Mouse (Mus musculus): ENCODE data around the gene Cntnap5c.

Gene Cntnap5c

GRCm38 (mm10) chr17:58003322-58003721 lies 234.0 kb downstream of the Cntnap5c start:
- DNase-seq (ENCODE audit: low spot score in 2 of 2) = no peak

- DNase-seq (ENCODE audit: low spot score in 2 of 2) = no peak
Observed at GRCm38 (mm10) chr17:58004491-58004890, 235.1 kb downstream of the Cntnap5c start.

- peak in 1 of 2 experiments; percentile 17 for DNase-seq (ENCODE audit: low spot score in 2 of 2)
Observed at GRCm38 (mm10) chr17:58041178-58041577, 271.8 kb downstream of the Cntnap5c start.

GRCm38 (mm10) chr17:58045149-58045548 lies 275.8 kb downstream of the Cntnap5c start:
- no peak for DNase-seq (ENCODE audit: low spot score in 2 of 2)

GRCm38 (mm10) chr17:58069912-58070311 lies 300.5 kb downstream of the Cntnap5c start:
- no peak for DNase-seq (ENCODE audit: low spot score in 2 of 2)

- DNase-seq (ENCODE audit: low spot score in 2 of 2) = no peak
Observed at GRCm38 (mm10) chr17:58082676-58083075, 313.3 kb downstream of the Cntnap5c start.

- no peak for DNase-seq (ENCODE audit: low spot score in 2 of 2)
Observed at GRCm38 (mm10) chr17:58104505-58104904, 335.1 kb downstream of the Cntnap5c start.

- no peak for DNase-seq (ENCODE audit: low spot score in 2 of 2)
Observed at GRCm38 (mm10) chr17:58107901-58108300, 338.5 kb downstream of the Cntnap5c start.

GRCm38 (mm10) chr17:58108335-58108734 lies 339.0 kb downstream of the Cntnap5c start:
- DNase-seq (ENCODE audit: low spot score in 2 of 2) = no peak

- DNase-seq (ENCODE audit: low spot score in 2 of 2) = no peak
Observed at GRCm38 (mm10) chr17:58187171-58187570, 417.8 kb downstream of the Cntnap5c start.

GRCm38 (mm10) chr17:58201148-58201547 lies 431.8 kb downstream of the Cntnap5c start:
- DNase-seq (ENCODE audit: low spot score in 2 of 2) = no peak

GRCm38 (mm10) chr17:58268058-58268457 lies 498.7 kb downstream of the Cntnap5c start:
- no peak for DNase-seq (ENCODE audit: low spot score in 2 of 2)

- DNase-seq (ENCODE audit: low spot score in 2 of 2) = no peak
Observed at GRCm38 (mm10) chr17:58351310-58351709, 581.9 kb downstream of the Cntnap5c start.

GRCm38 (mm10) chr17:58356224-58356623 lies 586.9 kb downstream of the Cntnap5c start:
- no peak for DNase-seq (ENCODE audit: low spot score in 2 of 2)

- DNase-seq (ENCODE audit: low spot score in 2 of 2) = no peak
Observed at GRCm38 (mm10) chr17:58363582-58364267, 594.4 kb downstream of the Cntnap5c start.

GRCm38 (mm10) chr17:58370089-58370488 lies 600.7 kb downstream of the Cntnap5c start:
- no peak for DNase-seq (ENCODE audit: low spot score in 2 of 2)

- no peak for DNase-seq (ENCODE audit: low spot score in 2 of 2)
Observed at GRCm38 (mm10) chr17:58407769-58408168, 638.4 kb downstream of the Cntnap5c start.

- no peak for DNase-seq (ENCODE audit: low spot score in 2 of 2)
Observed at GRCm38 (mm10) chr17:58408756-58409155, 639.4 kb downstream of the Cntnap5c start.

- no peak for DNase-seq (ENCODE audit: low spot score in 2 of 2)
Observed at GRCm38 (mm10) chr17:58437443-58437842, 668.1 kb downstream of the Cntnap5c start.
